Mouse (Mus musculus) retina, adult 2 months (tissue): Measurements from ENCODE around the gene Insr.
"Not testable (repeated sequence)": the region's sequence is repeated elsewhere in the genome, so short reads cannot be mapped to it uniquely, and the experiment has no call there.

ENCODE experiments used
- DNase-seq: peaks from one replicate; pipeline ENCODE4 v3.0.0-alpha.2; 2012; ENCODE audit warnings: low read depth, low spot score

The Insr gene

GRCm38 (mm10) chr8:3232601-3233000 lies 46.8 kb downstream of the Insr start:
- no peak for DNase-seq

- DNase-seq = no peak
These were observed 49.0 kb downstream of the Insr start for GRCm38 (mm10) chr8:3230118-3231060.

- DNase-seq = no peak
These were observed 52.0 kb downstream of the Insr start for GRCm38 (mm10) chr8:3227423-3227822.

GRCm38 (mm10) chr8:3225731-3226130 lies 53.7 kb downstream of the Insr start:
- no peak for DNase-seq

GRCm38 (mm10) chr8:3225184-3225583 lies 54.2 kb downstream of the Insr start:
- no peak for DNase-seq

- no peak for DNase-seq
These were observed 56.8 kb downstream of the Insr start for GRCm38 (mm10) chr8:3222636-3222965.

GRCm38 (mm10) chr8:3221960-3222635 lies 57.3 kb downstream of the Insr start:
- DNase-seq = no peak

- peak; percentile 50 for DNase-seq
These were observed 58.1 kb downstream of the Insr start for GRCm38 (mm10) chr8:3221047-3221959.

- no peak for DNase-seq
These were observed 58.9 kb downstream of the Insr start for GRCm38 (mm10) chr8:3220502-3220901.

- no peak for DNase-seq
These were observed 59.5 kb downstream of the Insr start for GRCm38 (mm10) chr8:3219921-3220411.

- DNase-seq = no peak
These were observed 60.2 kb downstream of the Insr start for GRCm38 (mm10) chr8:3219266-3219665.

GRCm38 (mm10) chr8:3216541-3217092 lies 62.8 kb downstream of the Insr start:
- no peak for DNase-seq

GRCm38 (mm10) chr8:3215561-3215960 lies 63.9 kb downstream of the Insr start:
- no peak for DNase-seq

- no peak for DNase-seq
These were observed 64.8 kb downstream of the Insr start for GRCm38 (mm10) chr8:3214601-3215000.

GRCm38 (mm10) chr8:3211456-3211855 lies 68.0 kb downstream of the Insr start:
- no peak for DNase-seq

- no peak for DNase-seq
These were observed 69.5 kb downstream of the Insr start for GRCm38 (mm10) chr8:3209960-3210359.

- no peak for DNase-seq
These were observed 70.1 kb downstream of the Insr start for GRCm38 (mm10) chr8:3209268-3209667.

GRCm38 (mm10) chr8:3208729-3209128 lies 70.7 kb downstream of the Insr start:
- DNase-seq = no peak

GRCm38 (mm10) chr8:3204758-3205443 lies 74.5 kb downstream of the Insr start:
- DNase-seq = no peak

GRCm38 (mm10) chr8:3202792-3203191 lies 76.6 kb downstream of the Insr start:
- DNase-seq = no peak

GRCm38 (mm10) chr8:3194297-3194696 lies 85.1 kb downstream of the Insr start:
- not testable (repeated sequence) for DNase-seq
